Mouse (Mus musculus): ENCODE measurements around the gene Crb2.

Crb2 gene

DNA sequence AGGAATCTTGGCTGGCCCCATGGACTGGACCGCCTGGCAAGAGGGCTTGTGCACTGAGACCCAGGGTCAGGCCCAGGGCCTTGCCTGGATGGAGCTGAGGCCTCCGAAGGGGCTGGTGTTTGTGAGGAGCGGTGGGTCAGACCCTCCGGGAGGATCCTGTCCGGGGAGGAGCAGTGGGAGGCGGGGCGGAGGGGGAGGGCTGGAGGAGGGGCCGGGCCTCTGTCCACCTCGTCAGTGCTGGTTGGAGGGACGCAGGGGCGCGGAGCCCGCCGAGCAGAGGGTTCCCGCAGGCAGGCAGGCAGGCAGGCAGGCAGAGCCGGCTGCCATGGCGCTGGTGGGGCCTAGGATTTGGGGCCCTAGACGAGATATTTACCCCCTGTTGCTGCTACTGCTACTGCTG, at the start of gene Crb2:
Gene Crb2, plus strand, starts transcription at position 234 of the 400 bp plus-strand sequence.
- DNase-seq (ENCODE audit: low spot score): no peak

DNA sequence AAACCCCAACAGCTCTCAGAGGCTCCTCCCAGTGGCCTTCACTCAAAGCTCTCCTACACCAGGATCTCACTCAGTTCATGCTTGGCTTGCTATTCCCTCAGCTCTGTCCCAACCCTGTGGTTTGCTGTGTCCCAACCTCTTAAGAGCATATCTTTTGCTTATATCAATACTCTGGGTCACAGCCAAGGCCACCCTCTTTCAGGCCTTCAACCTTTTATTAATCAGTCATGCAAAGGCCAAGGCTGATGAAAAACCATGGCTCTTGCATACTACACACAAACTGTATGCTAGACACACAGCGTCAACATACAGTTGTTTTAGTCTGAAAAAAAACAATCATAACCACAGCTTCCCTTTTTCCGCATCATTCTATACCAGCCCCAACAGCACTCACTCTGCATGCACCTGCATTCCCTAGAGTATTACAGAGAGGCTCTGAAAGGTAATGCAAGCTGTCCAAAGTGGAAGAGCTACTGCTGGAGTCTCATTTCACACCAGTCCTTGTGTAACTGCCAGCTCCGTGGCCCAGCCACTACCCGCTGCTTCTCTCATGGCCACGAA, 44.7 kb upstream of the Crb2 start:
- DNase-seq (ENCODE audit: low spot score): no peak

DNA sequence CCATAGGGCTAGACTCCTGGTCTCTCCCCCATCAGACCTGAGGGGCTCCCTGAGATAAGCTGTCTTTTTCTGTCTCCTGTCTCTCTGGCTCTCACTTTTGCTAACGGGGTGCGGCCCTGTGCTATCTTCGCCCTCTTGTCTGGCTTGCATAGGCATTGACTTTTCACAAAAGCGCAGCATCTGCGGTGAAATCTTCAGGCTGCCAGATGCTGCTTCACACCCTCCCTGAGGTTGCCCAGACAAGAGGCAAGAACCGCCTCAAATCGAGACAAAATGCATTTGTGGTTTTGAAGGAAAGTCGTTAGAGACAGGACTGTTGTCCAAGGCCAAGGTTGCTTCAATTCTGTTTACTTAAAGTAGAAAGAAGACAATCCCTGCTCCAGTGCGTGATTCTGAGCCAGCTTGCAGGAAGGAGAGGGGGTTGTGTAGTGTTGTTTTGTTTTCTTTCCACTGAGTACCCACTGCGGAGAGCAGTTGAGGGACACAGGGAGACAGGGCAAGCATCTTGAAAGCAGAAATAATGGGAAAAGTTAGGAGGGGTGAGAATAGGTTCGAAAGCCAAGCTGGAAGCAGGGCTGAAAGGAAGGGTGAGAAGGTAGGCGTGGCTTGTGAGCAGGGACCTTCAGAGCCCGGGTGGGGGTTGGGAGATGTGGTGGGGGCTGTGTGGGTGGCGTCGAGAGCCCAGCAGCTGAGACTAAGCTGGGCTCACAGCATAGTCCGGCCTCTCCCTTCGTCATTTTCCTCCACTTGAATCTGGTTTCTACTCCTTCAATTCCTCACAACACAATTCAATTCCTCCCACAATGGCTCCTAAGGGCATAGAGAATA, 40.9 kb upstream of the Crb2 start:
- DNase-seq (ENCODE audit: low spot score): no peak

DNA sequence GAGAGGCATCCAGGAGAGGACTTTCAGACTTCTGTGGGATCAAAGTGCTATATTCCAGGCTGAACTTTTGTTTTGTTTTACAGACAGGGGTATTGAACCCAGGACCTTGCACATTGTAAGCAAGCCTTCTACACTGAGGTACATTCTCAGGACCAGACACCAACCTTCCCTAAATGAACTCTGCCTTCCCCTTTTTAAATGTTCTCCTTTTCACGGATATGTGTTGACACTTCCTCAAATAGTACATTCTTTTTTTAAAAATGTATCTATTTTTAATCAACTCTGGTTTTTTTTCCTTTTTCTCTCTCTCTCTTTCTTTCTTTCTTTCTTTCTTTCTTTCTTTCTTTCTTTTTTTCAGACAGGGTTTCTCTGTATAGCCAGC, 40.3 kb upstream of the Crb2 start:
- no peak for DNase-seq (ENCODE audit: low spot score)

DNA sequence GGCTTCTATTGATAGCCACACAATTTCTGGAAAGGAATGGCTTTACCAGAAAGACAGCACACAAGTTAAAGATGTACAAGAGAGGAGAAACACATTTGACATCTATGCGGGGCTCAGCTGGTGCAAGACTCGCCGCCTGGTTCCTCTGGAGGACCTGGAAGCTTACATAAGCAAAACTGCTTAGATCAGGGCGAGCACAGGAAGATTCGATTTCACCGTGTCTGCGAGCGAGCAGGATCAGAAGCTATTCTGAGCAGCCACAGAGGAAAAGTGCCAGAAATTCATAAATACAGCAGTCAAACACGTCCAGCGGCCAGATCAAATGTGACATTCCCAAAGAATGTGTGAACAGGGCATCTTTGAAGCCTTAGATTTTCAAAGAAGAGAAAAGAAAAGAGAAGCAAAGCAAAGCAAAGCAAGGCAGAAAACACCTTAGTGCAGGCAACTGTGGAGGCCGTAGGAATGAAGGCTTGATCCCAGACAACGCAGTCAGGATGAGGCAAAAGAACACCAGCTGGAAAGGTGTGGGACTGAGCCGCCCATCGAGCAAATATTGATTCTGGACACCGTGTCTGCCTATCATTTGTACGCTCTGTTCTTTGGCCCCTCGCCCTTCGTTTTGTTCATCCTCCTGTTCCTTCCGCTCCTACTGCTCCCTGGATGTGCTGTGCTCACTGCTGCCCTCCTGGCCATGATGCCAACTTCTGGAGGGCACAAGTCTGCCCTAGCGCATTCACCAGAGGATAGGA, 34.1 kb upstream of the Crb2 start:
- DNase-seq (ENCODE audit: low spot score): no peak

DNA sequence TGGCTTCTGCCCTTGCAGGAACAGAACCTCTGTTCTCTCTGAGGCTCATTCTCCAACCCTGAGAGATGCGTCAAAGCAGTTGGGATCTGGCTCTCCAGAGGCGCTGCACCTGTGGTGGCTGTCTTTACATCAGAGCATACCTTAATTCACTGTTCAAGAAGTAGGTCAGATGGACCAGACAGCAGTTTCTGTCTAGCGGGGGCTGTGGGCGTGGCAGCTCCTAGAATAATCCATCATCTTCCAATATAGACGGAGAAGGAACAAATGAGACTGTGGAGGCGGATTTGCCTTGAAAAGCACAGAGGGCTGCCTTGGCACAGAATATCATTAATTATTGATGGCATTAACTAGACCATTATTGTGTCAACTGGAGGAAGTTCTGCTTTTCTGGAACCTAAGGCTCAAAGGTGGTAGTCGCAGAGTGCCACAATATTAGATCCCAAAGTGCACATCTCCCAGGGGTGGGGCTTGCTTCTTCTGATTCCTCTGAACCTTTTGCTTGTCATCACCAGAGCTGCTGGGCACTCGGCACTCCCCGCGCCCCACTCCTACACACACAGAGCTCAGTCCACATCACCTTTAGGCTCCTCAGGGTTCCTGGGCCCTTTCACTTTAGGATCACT, 31.2 kb upstream of the Crb2 start:
- no peak for DNase-seq (ENCODE audit: low spot score)

DNA sequence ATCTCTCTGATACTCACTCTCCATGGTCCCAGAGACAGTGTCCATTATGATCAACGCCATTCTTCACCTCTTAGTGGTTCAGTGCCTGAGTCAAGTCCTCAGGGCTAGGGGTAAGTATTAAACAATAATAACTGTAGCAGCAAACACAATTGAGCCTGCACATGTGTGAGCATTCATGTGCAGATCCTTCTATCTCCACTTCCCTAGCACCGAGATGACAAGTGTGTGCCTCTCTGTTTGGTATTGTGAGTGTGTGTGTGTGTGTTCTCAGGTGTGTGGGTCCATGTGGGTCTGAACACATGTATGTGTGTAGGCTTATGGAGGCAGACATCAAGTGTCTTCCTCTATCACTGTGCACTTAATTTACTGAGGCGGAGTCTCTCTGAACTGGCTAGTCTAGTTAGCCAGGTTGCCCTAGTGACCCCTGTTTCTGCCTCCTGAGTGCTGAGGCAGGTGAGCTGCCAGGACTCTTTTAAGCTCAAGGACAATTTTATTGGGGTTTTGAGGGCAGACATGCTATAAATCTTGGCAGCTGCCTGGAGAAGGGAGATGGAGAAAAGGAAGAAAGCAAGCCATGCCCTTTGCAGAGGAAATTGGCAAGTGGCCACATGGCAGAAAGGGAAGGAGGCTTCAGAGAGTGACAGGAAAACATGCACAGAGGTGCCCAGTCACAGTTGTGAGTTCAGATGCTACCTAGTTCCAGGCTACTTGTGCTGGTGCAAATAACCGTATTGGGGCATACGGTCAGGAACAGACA, 29.6 kb upstream of the Crb2 start:
- no peak for DNase-seq (ENCODE audit: low spot score)

DNA sequence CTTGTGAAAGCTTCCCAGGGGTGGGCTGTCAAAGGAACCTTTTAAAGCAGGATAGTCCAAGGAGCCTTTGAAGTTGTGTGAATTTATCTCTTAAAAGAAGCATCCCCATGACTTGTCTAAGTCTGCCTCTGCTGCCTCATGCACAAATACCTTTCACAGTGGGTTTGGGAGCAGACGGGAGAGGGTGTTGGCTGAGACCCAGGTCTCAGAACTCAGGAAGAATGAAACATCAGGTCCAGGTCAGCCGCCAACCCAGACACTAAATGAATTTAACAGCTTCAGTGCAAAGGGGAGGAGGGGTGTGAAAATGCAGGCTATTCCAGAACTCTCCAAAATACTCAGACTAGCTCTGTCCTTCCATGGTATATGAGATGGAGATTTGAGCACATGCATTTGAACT, 28.1 kb upstream of the Crb2 start:
- DNase-seq (ENCODE audit: low spot score): no peak

DNA sequence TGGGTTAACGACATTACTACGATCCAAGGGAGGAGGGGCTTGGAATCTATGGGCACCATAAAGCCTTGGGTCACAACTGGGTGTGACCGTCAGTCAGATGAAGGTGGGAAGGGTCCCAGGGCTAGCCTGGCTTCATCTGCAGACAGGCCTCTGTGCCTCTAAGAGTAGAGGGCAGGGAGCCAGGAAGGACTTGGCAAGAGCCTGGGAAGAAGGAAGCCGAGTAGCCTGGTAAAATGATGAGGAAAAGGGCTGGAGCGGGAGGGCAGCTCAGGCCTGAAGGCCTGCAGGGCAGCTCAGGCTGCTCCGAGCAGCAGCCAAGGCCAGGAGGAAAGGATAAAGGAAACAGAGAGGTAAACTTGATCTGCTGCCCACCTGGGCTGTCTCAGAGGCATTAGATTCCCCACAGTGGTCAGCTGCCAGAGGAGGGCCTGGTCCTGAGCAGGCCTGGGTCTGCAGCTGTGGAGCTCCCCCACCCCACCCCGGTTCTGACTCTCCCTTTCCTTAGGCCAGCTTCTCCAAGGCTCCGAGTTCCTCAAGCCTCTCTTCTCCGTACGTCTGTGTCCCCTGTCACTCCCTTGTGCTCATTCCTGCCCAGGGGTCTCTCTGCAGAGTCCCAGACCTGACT, 27.5 kb upstream of the Crb2 start:
- no peak for DNase-seq (ENCODE audit: low spot score)

DNA sequence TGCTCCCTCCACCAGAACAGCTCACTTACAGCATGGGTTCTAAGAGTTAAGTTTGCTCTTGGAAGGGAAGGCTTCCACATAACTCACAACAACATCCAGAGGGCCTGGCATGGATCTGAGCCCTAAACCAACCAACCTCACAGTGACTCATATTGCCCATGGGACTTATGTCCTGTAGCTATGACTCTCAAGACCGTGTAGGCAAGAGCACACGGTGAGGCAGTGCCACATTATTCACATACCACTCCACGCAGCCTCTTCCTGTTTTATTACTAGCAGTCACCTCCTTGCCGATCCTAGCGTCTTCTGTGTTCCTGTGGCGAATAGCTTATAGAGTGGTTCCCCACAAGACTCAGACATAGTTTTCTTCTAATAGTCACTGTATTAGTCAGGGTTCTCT, 26.7 kb upstream of the Crb2 start:
- DNase-seq (ENCODE audit: low spot score): no peak

DNA sequence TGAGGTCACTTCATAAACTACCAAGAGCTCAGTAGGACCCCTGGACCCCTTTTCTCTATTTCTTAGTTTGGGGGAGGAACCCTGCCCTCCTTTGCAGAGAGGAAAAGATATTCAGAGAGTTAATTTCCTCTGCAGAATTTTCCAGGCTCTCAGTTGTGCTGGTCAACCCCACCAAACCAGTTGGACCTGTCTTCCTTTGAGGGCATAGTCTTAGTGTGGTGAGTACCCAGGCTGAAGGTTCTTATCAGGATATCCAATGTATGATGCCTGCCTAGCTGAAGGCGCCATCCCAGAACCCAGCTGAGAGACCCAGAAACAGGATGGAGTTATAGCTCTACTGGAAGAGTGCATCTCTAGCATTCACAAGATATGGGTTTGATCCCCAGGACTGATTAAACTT, 24.9 kb upstream of the Crb2 start:
- DNase-seq (ENCODE audit: low spot score): no peak

DNA sequence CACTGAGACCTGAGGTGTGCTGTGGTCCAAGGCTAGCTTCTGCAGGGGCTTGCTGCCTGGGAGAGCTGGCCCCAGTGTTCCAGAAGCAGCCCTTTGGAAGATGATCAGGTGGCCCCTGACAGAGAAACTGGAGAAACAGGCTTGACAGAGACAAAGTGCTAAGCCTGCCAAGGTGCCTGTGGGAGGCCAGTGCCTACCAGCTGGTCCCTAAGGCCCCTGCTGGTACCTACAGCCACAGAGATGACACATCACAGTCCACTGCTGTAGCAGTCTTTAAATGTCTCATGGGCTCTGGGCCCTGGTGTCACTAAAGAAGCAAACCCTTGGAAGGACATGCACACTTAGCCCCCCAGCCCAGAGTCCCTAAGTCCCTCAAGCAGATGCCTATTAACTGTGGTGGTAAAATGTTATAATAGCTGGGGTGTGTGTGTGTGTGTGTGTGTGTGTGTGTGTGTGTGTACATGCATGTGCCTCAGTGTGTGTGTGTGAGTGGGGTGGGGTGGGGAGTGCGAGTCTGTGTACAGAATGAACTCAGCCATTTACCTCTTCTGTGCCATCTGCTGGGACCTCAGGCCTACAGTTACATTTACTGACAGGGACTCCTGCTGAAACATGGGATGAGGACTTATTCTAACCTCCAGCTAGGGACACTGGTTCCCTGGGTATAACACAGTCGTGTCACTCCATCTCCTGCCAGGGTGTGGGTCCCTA, 19.7 kb upstream of the Crb2 start:
- no peak for DNase-seq (ENCODE audit: low spot score)

DNA sequence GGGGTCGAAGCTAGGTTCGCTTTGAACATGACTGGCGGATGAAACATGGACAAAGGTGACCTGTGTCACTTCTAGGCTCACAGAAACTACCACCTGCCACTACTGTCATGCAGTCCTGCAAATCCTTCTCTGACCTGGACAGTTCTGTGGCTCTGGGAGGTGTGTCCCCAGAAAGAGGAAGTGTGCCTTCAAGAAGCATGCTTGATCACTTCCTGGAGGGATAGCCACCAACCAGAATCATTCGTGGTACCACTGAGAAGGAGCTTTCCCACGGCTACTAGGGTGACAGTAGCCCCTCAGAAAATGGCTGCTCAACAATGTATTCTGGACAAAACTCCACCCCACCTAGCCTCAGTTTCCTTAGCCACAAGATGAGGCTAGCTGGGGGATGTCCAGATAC, 19.0 kb upstream of the Crb2 start:
- no peak for DNase-seq (ENCODE audit: low spot score)

DNA sequence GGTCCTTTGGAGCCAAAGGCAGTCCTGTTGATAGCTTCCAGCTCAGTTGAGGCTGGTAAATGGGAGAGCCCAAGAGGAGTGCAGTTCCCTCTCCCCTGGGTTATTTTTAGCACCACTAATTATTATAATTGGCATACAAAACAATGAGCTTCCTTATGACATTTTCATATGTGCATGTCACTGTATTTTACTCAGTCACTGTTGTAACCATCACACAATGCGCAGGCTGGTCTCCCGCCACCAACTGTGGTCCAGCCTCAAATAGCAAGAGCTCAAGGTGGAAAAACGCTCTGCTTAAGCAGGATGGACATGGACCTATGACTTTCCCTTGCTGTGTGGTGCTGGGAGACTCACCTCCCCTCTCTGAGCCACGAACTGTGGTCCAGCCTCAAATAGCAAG, 18.3 kb upstream of the Crb2 start:
- DNase-seq (ENCODE audit: low spot score): no peak

DNA sequence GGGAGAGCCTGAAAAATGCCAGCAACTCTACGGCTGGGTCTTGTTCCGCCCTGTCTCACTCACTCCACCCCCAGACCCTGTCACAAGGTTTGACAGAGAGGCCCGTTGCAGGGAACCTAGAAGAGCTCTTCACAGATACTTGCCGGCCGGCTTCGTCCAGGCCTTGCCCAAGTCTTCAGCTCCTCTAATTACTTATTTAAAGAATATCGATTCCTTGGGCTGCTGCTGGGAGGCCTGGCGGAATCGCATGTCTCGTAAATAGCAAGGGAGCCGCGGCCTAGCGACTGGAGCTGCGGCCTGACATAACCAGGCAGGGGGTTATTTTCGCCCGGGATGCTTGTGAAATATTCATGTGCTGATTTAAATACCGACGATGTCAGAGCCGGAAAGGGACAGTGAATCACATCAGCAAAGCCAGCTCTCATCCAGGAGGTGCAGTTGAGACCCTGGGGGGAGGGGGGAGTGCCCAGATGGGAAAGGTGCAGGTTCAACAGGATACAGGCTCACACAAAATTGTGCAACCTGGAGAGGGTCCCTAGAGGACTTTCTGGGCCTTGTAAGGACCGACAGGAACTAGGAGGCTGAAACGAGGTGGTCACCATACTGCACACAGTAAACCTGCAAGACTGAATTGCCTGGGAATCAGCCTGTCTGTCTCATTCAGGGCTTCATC, 17.6 kb upstream of the Crb2 start:
- no peak for DNase-seq (ENCODE audit: low spot score)

DNA sequence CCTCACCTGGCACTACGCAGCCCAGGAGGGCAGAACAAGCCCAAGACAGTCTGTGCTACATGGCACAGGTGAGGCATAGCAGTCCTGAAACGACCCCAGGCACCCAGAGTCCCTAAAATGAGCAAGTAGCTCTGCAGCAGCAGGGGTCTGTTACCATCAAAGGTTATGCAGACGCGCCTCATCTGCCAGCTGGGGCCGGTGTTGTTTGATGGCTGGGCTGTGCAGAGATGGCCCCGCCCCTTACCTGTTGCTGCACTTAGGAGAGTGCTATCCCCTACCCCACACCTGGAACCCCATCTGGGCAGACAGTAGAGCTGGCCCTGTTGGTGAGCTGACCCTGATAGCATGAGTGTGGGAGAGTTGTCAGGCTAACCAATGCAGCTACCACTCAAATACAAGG, 15.4 kb upstream of the Crb2 start:
- no peak for DNase-seq (ENCODE audit: low spot score)

DNA sequence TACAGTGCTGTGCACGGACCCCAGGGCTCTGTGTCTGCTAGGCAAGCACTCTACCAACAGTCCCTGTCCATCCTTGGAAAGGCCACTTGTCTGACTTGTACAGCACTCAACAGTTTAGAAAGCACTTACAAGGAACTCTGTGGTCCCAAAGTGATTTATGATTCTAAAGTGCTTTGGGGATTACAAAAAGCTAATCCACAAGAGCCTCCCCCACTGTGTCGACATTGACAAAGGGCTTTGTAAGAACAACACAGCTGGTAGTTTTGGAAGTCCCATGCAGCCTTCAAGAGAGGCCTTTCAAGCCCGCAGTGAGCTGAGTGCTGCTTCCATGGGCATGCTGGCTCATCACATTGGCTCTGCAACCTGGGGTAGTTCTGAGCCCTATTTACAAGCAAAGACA, 12.4 kb upstream of the Crb2 start:
- no peak for DNase-seq (ENCODE audit: low spot score)

DNA sequence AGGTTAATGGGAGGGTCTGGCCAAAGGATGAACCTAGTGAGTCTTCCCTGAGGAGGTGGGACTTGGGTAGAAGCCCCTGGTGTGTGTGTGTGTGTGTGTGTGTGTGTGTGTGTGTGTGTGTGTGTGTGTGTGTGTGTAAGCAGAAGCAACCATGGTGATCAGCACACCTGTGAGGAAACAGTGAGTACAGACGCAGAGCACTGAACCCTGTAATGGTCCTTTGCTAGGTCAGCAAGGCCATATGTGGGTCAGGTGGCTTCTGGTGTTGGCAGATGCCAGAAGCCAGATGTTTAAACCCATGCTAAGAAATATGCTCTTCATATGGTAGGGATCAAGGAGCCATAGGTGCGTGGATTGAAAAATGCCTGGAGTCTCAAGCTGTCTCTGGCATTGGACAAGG, 11.5 kb upstream of the Crb2 start:
- no peak for DNase-seq (ENCODE audit: low spot score)

DNA sequence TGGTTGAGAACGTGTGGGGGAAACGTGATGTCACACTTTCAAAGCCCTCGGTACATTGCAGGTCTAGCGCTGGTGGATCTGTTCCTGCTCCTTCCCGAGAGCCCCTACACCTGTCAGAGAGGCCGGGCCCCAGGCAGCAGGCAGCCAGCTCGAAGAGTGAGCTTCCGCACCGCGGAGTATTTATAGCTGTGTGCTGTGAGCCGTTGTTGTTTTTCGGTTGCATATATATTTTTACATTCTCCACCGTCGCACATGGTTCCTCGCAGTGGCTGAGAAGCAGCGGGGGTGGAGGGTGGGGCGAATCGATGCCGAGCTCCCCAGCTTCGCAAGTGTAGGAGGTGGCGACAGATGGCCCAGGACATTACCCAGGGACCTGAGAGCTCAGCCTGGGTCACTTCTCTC, 11.0 kb upstream of the Crb2 start:
- DNase-seq (ENCODE audit: low spot score): no peak

DNA sequence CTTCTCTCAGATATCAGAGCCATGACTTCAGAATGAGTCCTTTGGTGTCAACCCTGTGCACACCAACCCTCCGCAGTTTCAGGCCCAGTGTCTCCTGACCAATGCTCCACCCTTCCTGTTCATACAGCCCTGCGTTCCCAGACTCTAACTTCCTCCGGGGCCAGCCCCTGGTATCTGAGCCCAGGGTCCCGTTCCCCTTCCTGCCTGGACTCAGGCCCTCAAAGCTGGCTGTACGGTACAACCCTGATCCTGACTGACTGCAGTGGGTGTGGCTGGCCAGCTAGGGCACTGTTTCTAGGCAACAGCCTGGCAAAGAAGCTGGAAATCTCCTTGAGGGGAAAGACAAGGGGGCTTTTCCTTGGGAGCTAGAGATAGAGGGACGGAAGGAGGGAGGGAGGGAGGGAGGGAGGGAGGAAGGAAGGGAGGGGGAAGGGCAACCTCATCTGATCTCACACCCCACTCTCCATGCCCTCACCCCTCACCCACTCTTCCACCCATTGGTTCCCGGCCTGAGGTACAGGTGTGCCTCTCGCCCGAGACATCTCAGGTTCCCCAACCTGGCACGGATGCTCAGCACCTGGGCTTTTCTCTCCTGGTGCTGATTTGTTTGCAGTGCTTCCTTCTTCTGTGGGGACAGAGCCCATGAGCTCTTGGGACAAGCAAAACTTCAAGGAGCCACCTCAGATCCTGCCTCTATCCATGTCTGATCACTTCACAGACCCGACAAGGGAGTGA, 9.9 kb upstream of the Crb2 start:
- DNase-seq (ENCODE audit: low spot score): no peak
